In the genomic region with DNA sequence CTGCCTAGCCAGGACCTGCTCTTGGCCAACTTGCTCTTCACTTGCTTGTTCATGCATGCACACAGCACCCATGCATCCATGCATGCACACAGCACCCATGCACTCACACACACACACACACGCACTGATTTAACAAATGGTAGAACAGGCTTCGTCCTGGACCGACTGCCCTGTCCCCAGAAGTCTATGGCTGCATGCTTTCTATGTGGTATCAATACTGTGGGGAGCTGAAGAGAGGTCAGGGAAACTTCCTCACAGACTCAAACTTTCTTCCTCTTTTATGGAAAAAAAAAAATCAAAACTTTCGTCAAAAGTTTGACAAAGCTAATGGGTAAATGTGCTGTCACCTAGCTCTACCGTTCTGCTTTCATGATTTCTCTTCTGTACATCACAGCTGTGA, we compare ENCODE assay signal across 16 mouse cellular contexts. TPM values are rescaled to one million over a fixed set of nuclear protein-coding genes. Genes with fewer than 3 reads are reported as not detected.
DNase-seq lines count a peak whose midpoint lies in the region; ATAC-seq and TF ChIP-seq lines count a peak whose summit lies in the region.
"Had no signal": no experiment of that assay in that cellular context is flagged by ENCODE, and none has a peak within 500 bp of the region (broad histone marks: within the 10 kb centered on the region; RNA-seq: fewer than 3 reads in every experiment).

No protein-coding gene starts in this region.

- H3ac ChIP-seq in myocyte (ENCODE audit: control insufficient read depth, insufficient read length): no peak overlapping the region

- intact Hi-C loops in left cerebral cortex, adult 2 months (cut with DNase I): no loop called here

- no peak for ATAC-seq in heart, embryonic 14.5 days (ENCODE audit: insufficient number of reproducible peaks, insufficient read depth, low FRiP score, low read depth)
- no peak for ATAC-seq in intestine, postnatal 0 days
- ATAC-seq: forebrain, embryonic 16.5 days had no signal

- H3K9ac ChIP-seq in heart, embryonic 14.5 days (ENCODE audit: low read length): peak overlapping the region; percentile 46; the same call in 1 of the 2 replicates
- H3K9ac ChIP-seq in intestine, postnatal 0 days (ENCODE audit: low read depth, low read length): no peak overlapping the region
- H3K9ac ChIP-seq: embryonic facial prominence, embryonic 15.5 days; hindbrain, embryonic 13.5 days had no signal

- H3K4me2 ChIP-seq in heart, embryonic 14.5 days (ENCODE audit: low read length): no peak overlapping the region
- no peak overlapping the region for H3K4me2 ChIP-seq in intestine, postnatal 0 days (replicated peaks; ENCODE audit: low read depth)
- H3K4me2 ChIP-seq in myocyte (ENCODE audit: low read depth): no peak overlapping the region
- H3K4me2 ChIP-seq: embryonic facial prominence, embryonic 15.5 days; hindbrain, embryonic 13.5 days had no signal

- H3K9me3 ChIP-seq in heart, embryonic 14.5 days (ENCODE audit: control insufficient read depth, low read length): no peaks in the 10 kb centered on the region
- H3K9me3 ChIP-seq in intestine, postnatal 0 days (ENCODE audit: control insufficient read depth): no peaks in the 10 kb centered on the region
- H3K9me3 ChIP-seq: embryonic facial prominence, embryonic 15.5 days; hindbrain, embryonic 13.5 days had no signal

- H3K4me3 ChIP-seq in heart, embryonic 14.5 days (ENCODE audit: control insufficient read depth in 1 of 2, insufficient read depth in 1 of 2, low read depth in 1 of 2, low read length in 2 of 2): no peak overlapping the region
- no peak overlapping the region for H3K4me3 ChIP-seq in left cerebral cortex, adult 2 months
- no peak overlapping the region for H3K4me3 ChIP-seq in intestine, postnatal 0 days (ENCODE audit: low read depth, low read length)
- no peak overlapping the region for H3K4me3 ChIP-seq in myocyte
- H3K4me3 ChIP-seq: embryonic facial prominence, embryonic 15.5 days; hindbrain, embryonic 13.5 days had no signal

- TF ChIP-seq CTCF in left cerebral cortex, adult 2 months (IDR thresholded peaks at IDR 0.05): no peak
- no peak for TF ChIP-seq CTCF in intestine, postnatal 0 days (IDR thresholded peaks at IDR 0.05; ENCODE audit: low read depth)

- 80% methylated on average over 5 of the region's 5 CpGs for WGBS in heart, embryonic 14.5 days
- WGBS in intestine, postnatal 0 days: 77% methylated on average over 5 of the region's 5 CpGs

- peaks cover 100% of the 10 kb centered on the region for H3K36me3 ChIP-seq in heart, embryonic 14.5 days (ENCODE audit: control insufficient read depth, insufficient read depth, low read length)
- peaks cover 96% of the 10 kb centered on the region for H3K36me3 ChIP-seq in intestine, postnatal 0 days (ENCODE audit: control insufficient read depth, insufficient read depth)
- peaks cover 72% of the 10 kb centered on the region for H3K36me3 ChIP-seq in myocyte (ENCODE audit: control insufficient read depth, insufficient read depth)

- H3K27ac ChIP-seq in heart, embryonic 14.5 days (replicated peaks in 1 of 2; ENCODE audit: control insufficient read depth in 1 of 2, insufficient read depth in 1 of 2, low read depth in 2 of 2, low read length in 2 of 2): peak overlapping the region in 1 of 2 experiments; percentile 24; a peak in 1 of 4 replicates
- H3K27ac ChIP-seq in left cerebral cortex, adult 2 months: peak overlapping the region; percentile 55; the same call in 1 of the 2 replicates
- peak overlapping the region; percentile 50; the same call in 1 of the 2 replicates for H3K27ac ChIP-seq in intestine, postnatal 0 days (ENCODE audit: low read depth, low read length)
- H3K27ac ChIP-seq: embryonic facial prominence, embryonic 15.5 days; hindbrain, embryonic 13.5 days had no signal

- no peaks in the 10 kb centered on the region for H3K27me3 ChIP-seq in heart, embryonic 14.5 days (ENCODE audit: control insufficient read depth, insufficient read depth, low read length)
- H3K27me3 ChIP-seq in intestine, postnatal 0 days (replicated peaks; ENCODE audit: control insufficient read depth, insufficient read depth, low read length): no peaks in the 10 kb centered on the region
- no peaks in the 10 kb centered on the region for H3K27me3 ChIP-seq in myocyte (ENCODE audit: control insufficient read depth, insufficient read depth, insufficient read length)
- H3K27me3 ChIP-seq: embryonic facial prominence, embryonic 15.5 days; hindbrain, embryonic 13.5 days had no signal

- peaks cover 11 to 18% of the 10 kb centered on the region in 2 experiments for H3K4me1 ChIP-seq in heart, embryonic 14.5 days (ENCODE audit: control insufficient read depth in 2 of 2, insufficient read depth in 2 of 2, low read length in 2 of 2)
- H3K4me1 ChIP-seq in intestine, postnatal 0 days (replicated peaks; ENCODE audit: control insufficient read depth, insufficient read depth, low read length): no peaks in the 10 kb centered on the region
- H3K4me1 ChIP-seq: embryonic facial prominence, embryonic 15.5 days; hindbrain, embryonic 13.5 days had no signal

- peak; percentile 28 for TF ChIP-seq POLR2A in myocyte (IDR thresholded peaks at IDR 0.05; ENCODE audit: insufficient read length, low read depth)

- peaks cover 8% of the 10 kb centered on the region for H3K79me2 ChIP-seq in myocyte (ENCODE audit: control insufficient read depth, insufficient read depth)

- DNase-seq in heart, adult 8-10 months (ENCODE audit: low spot score): no peak
- no peak for DNase-seq in left cerebral cortex, adult 2 months (ENCODE audit: extremely low spot score in 1 of 2, low spot score in 2 of 2)
- no peak for DNase-seq in left cerebral cortex, adult 11 months (ENCODE audit: low spot score)
- DNase-seq in thymus, postnatal 0 days (ENCODE audit: low spot score): no peak
- DNase-seq in cerebellum, postnatal 36 days: no peak
- DNase-seq: B cell, adult 2 months; cerebellum, postnatal 14 days; gastrocnemius, postnatal 14 days; thymus, adult 2 months had no signal

TF ChIP-seq in myocyte, 11 proteins besides CTCF, POLR2A, EP300 and RAD21:
- TF ChIP-seq REST (IDR thresholded peaks at IDR 0.05; ENCODE audit: insufficient read depth, insufficient read length) (no peak), POLR2AphosphoS2 (IDR thresholded peaks at IDR 0.05; ENCODE audit: insufficient read length, low read depth) (peak; percentile 62)

RNA-seq across cellular contexts. Expression of a gene that starts 15.1 kb away (rescaled TPM):
- polyA plus RNA-seq in heart, embryonic 14.5 days (2014; fragmentation: Nextera tagmentation; extraction: Ambion mirVana): 56.0 and 66.8 TPM in 2 replicates
- 10 to 100 TPM; 50.1 to 64.3 (median 57.1) TPM for total RNA-seq in heart, adult 8-10 months (2022)
- total RNA-seq in left cerebral cortex, adult 2 months (2021): 10 to 100 TPM; 21.2 to 29.4 TPM
- 20.6 and 23.1 TPM in 2 replicates for polyA plus RNA-seq in intestine, postnatal 0 days (2015; fragmentation: Nextera tagmentation; extraction: Ambion mirVana)
- 0.46 TPM for polyA plus RNA-seq in myocyte (2012; fragmentation: generic; extraction: Trizol)
- 8.0 and 8.8 TPM in 2 replicates for polyA plus RNA-seq in thymus, postnatal 0 days (2015; fragmentation: Nextera tagmentation; extraction: Ambion mirVana)

RNA-seq across cellular contexts. Expression of a gene that starts 24.6 kb away (rescaled TPM):
- 5,119 and 5,195 TPM in 2 replicates for polyA plus RNA-seq in heart, embryonic 14.5 days (2014; fragmentation: Nextera tagmentation; extraction: Ambion mirVana)
- 1,000 to 10,000 TPM; 5,856 to 6,611 (median 6,322) TPM for total RNA-seq in heart, adult 8-10 months (2022)
- total RNA-seq in left cerebral cortex, adult 2 months (2021): 10 to 100 TPM; 33.8 to 37.7 TPM
- 1.4 and 1.6 TPM in 2 replicates for polyA plus RNA-seq in intestine, postnatal 0 days (2015; fragmentation: Nextera tagmentation; extraction: Ambion mirVana)
- polyA plus RNA-seq in myocyte (2012; fragmentation: generic; extraction: Trizol): 7,028 TPM
- 5.0 and 5.7 TPM in 2 replicates for polyA plus RNA-seq in thymus, postnatal 0 days (2015; fragmentation: Nextera tagmentation; extraction: Ambion mirVana)
- total RNA-seq: MEL had no signal

RNA-seq across cellular contexts. Expression of a gene that starts 33.2 kb away (rescaled TPM):
- polyA plus RNA-seq in heart, embryonic 14.5 days (2014; fragmentation: Nextera tagmentation; extraction: Ambion mirVana): 308 and 317 TPM in 2 replicates
- total RNA-seq in heart, adult 8-10 months (2022): 100 to 1,000 TPM; 129 to 142 (median 131) TPM
- total RNA-seq in left cerebral cortex, adult 2 months (2021): 100 to 1,000 TPM; 387 to 407 TPM
- polyA plus RNA-seq in intestine, postnatal 0 days (2015; fragmentation: Nextera tagmentation; extraction: Ambion mirVana): 74.1 and 78.8 TPM in 2 replicates
- polyA plus RNA-seq in myocyte (2012; fragmentation: generic; extraction: Trizol): 266 TPM
- 116 and 144 TPM in 2 replicates for polyA plus RNA-seq in thymus, postnatal 0 days (2015; fragmentation: Nextera tagmentation; extraction: Ambion mirVana)

RNA-seq across cellular contexts. Expression of a gene that starts 34.1 kb away (rescaled TPM):
- polyA plus RNA-seq in heart, embryonic 14.5 days (2014; fragmentation: Nextera tagmentation; extraction: Ambion mirVana): 0.23 and 0.26 TPM in 2 replicates
- total RNA-seq in heart, adult 8-10 months (2022): 10 to 100 TPM; 12.3 to 14.2 (median 13.2) TPM
- 1 to 10 TPM; 5.4 to 6.1 TPM for total RNA-seq in left cerebral cortex, adult 2 months (2021)
- 0.61 and 0.74 TPM in 2 replicates for polyA plus RNA-seq in intestine, postnatal 0 days (2015; fragmentation: Nextera tagmentation; extraction: Ambion mirVana)
- 1.8 TPM for polyA plus RNA-seq in myocyte (2012; fragmentation: generic; extraction: Trizol)
- 0.27 and 0.30 TPM in 2 replicates for polyA plus RNA-seq in thymus, postnatal 0 days (2015; fragmentation: Nextera tagmentation; extraction: Ambion mirVana)

RNA-seq across cellular contexts. Expression of a gene that starts 52.7 kb away (rescaled TPM):
- polyA plus RNA-seq in heart, embryonic 14.5 days (2014; fragmentation: Nextera tagmentation; extraction: Ambion mirVana): 329 and 341 TPM in 2 replicates
- total RNA-seq in heart, adult 8-10 months (2022): 10 to 100 TPM; 20.2 to 21.7 (median 21.0) TPM
- 1 to 10 TPM; 2.5 to 2.8 TPM for total RNA-seq in left cerebral cortex, adult 2 months (2021)
- polyA plus RNA-seq in intestine, postnatal 0 days (2015; fragmentation: Nextera tagmentation; extraction: Ambion mirVana): 31.2 and 34.9 TPM in 2 replicates
- 243 TPM for polyA plus RNA-seq in myocyte (2012; fragmentation: generic; extraction: Trizol)
- polyA plus RNA-seq in thymus, postnatal 0 days (2015; fragmentation: Nextera tagmentation; extraction: Ambion mirVana): 111 and 116 TPM in 2 replicates

Comparison
In these comparisons a context has a peak if more than half of its experiments do, and no peak if none do; other contexts are left out.
1. RNA of a gene that starts 24.6 kb away (polyA plus RNA-seq): 7,028 TPM in myocyte (single experiment) and 5,119 to 5,195 TPM in heart, embryonic 14.5 days; 5.0 to 5.7 TPM in thymus, postnatal 0 days and 1.4 to 1.6 TPM in intestine, postnatal 0 days; every median in the first group is over 100 times any median in the second.